Mouse (Mus musculus) forebrain, embryonic 12.5 days (tissue): ENCODE measurements around the gene Parvb. TPM values are rescaled to one million over a fixed set of nuclear protein-coding genes. Genes with fewer than 3 reads are reported as not detected.

ENCODE experiments used
- ATAC-seq: fragments of 200-750 bp; cut with Nextera tagmentation; 2 replicates; pipeline ENCODE4 v1.8.0; 2017; ENCODE audit warnings: moderate TSS enrichment; ENCODE audit not compliant: low FRiP score
- H3K27ac ChIP-seq: fragments of 300-500 bp; sonication (generic); 2 replicates; pipeline ENCODE4 v1.5.1; 2016; ENCODE audit warnings: mild to moderate bottlenecking
- H3K27me3 ChIP-seq: fragments of 300-500 bp; sonication (generic); 2 replicates; pipeline ENCODE4 v1.6.1; 2016; ENCODE audit warnings: mild to moderate bottlenecking
- H3K36me3 ChIP-seq: fragments of 300-500 bp; sonication (generic); replicated peaks from 2 replicates; pipeline ENCODE4 v1.6.1; 2016; ENCODE audit warnings: mild to moderate bottlenecking
- H3K4me1 ChIP-seq: fragments of 300-500 bp; sonication (generic); 2 replicates; pipeline ENCODE4 v1.6.1; 2016
- H3K4me2 ChIP-seq: fragments of 300-500 bp; sonication (generic); 2 replicates; pipeline ENCODE4 v1.6.1; 2016; ENCODE audit warnings: mild to moderate bottlenecking, moderate library complexity
- H3K4me3 ChIP-seq: fragments of 300-500 bp; sonication (generic); replicated peaks from 2 replicates; pipeline ENCODE4 v1.5.1; 2016; ENCODE audit warnings: mild to moderate bottlenecking
- H3K9ac ChIP-seq: fragments of 300-500 bp; sonication (generic); 2 replicates; pipeline ENCODE4 v1.6.1; 2016; ENCODE audit warnings: mild to moderate bottlenecking
- H3K9me3 ChIP-seq: fragments of 300-500 bp; sonication (generic); 2 replicates; pipeline ENCODE4 v1.6.1; 2016
- WGBS: fragments of 180-500 bp; shearing (Covaris S2); methylation state at CpG from one replicate; pipeline ENCODE4 v1.1.7; 2016; 5-methylcytosine and 5-hydroxymethylcytosine counted together
- polyA plus RNA-seq: library from polyadenylated mRNA; unstranded; fragments of >200 nt; fragmentation: Nextera tagmentation; extraction: Ambion mirVana; gene quantifications from 2 replicates; pipeline ENCODE4 v1.2.1, GENCODE M21; 2016

Gene Parvb
- polyA plus RNA-seq, 1 experiment from 2014 or later: 2.4 TPM

GRCm38 (mm10) chr15:84351342-84351741 is 119.5 kb downstream of the Parvb start:
- Histone ChIP-seq H3K4me1 (peaks cover 17% of the 10 kb centered on the region), H3K36me3 (no peaks in the 10 kb centered on the region), H3K9ac (no peak overlapping the region), H3K4me2 (no peak overlapping the region), H3K27me3 (no peaks in the 10 kb centered on the region), H3K27ac (no peak overlapping the region), H3K9me3 (peaks cover 12% of the 10 kb centered on the region; the same call in 1 of the 2 replicates), H3K4me3 (no peak overlapping the region)
- no peak for ATAC-seq
- 91% methylated on average over 7 of the region's 7 CpGs for WGBS

DNA sequence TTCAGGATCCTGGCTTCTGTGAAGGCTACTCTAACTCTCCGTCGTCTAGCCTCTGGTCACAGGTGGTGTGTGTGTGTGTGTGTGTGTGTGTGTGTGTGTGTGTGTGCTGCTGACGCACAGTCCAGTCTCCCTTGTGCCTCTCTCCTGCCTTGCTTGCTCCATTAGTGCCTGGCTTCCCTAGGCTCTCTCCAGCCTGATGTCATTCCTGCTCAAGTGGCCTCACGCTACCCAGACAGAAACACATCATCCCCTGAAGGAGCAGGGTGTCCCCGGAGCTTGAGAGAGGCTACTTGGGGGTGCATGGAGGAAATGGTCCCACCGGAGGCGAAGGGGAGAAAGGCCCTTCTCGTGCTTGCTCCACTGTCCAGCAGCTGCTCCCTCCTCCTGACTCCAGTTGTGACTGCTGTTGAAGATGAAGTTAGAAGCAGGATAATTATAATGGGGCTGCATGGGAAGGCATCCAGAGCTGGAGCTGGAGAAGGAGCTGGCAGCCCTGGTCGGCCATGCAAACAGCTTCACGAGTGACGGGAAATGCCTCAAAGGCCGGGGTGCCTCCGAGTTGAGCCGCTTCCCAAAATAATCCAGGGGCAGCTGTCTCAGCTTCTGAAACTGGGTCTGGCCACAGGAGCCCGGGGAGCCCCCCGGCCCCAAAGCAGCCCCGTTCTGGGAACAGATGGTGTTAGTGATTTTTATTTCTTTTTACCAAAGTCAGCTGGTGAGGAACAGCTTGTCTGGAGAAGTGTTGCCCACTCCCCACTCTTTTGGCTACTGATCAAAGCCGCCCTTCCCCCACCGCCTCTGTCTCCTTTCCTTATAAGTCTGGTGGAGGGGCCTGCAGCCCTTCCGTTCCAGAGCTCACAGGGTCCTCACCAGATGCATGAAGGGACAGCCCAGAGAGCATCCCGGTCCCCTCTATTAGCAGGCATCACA is 120.3 kb downstream of the Parvb start:
- Histone ChIP-seq H3K27me3 (no peaks in the 10 kb centered on the region), H3K4me3 (no peak overlapping the region), H3K4me2 (no peak overlapping the region), H3K4me1 (peaks cover 17% of the 10 kb centered on the region), H3K27ac (peak overlapping the region; percentile 32; the same call in 1 of the 2 replicates), H3K9me3 (peaks cover 12% of the 10 kb centered on the region; the same call in 1 of the 2 replicates), H3K9ac (no peak overlapping the region), H3K36me3 (no peaks in the 10 kb centered on the region)
- 75% methylated on average over 21 of the region's 21 CpGs for WGBS
- ATAC-seq: no peak

DNA sequence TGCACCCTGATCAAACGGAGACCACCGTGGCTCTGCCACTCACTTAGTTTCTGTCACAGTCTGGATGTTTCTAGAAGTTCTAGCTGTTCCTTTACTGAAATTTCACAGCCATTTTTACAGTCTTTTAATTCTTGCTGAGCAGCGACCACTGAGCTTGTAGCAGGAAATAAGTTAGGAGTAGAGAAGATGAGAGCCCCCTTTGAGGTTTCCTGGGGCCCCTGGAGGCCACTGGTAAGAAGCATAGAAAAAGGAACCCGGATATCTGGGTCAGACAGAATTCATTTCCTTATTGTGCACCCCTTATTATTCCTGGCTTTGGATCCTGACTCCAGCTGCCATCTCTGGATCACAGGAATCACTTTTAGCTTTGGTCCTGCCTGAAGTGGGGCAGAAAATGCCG is 123.2 kb downstream of the Parvb start:
- H3K36me3 ChIP-seq: no peaks in the 10 kb centered on the region
- H3K4me1 ChIP-seq: peaks cover 15% of the 10 kb centered on the region
- H3K9ac ChIP-seq: no peak overlapping the region
- H3K27ac ChIP-seq: no peak overlapping the region
- H3K4me3 ChIP-seq: no peak overlapping the region
- H3K27me3 ChIP-seq: 0 out of 2 replicates have a peak, but pooled peaks cover 2% of the 10 kb centered on the region
- WGBS: 85% methylated on average over 5 of the region's 5 CpGs
- no peak overlapping the region for H3K4me2 ChIP-seq
- ATAC-seq: no peak
- no peaks in the 10 kb centered on the region for H3K9me3 ChIP-seq

DNA sequence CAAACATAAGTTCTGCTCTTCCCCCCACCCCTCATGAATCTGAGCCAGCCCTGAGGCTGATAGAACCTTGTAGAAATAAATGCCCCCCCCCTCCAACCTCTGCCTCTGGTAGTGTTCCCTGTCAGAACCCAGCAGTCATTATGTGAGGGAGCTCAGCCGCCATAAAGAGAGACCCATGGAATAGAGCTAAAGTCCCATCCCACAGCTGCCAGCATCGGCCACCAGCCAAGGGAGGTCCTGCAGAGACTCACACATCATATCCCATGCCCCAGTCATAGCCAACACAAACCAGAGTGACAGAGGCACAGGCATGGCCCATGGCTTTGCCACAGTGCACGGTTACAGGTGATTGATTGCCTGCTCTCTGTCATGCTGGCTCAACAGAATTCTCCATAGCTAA is 132.9 kb downstream of the Parvb start:
- no peak overlapping the region for H3K9ac ChIP-seq
- H3K4me3 ChIP-seq: no peak overlapping the region
- 90% methylated on average over 3 of the region's 3 CpGs for WGBS
- no peaks in the 10 kb centered on the region for H3K9me3 ChIP-seq
- peaks cover 19% of the 10 kb centered on the region for H3K4me1 ChIP-seq
- no peak overlapping the region for H3K27ac ChIP-seq
- ATAC-seq: no peak
- H3K4me2 ChIP-seq: no peak overlapping the region
- no peaks in the 10 kb centered on the region for H3K36me3 ChIP-seq
- H3K27me3 ChIP-seq: no peaks in the 10 kb centered on the region

Other genes starting within 250 kb of the Parvb start
- 0.58 and 1.3 TPM in 2 replicates for gene Efcab6, start 166.7 kb upstream of the Parvb start, polyA plus RNA-seq
- 21.7 and 23.3 TPM in 2 replicates for gene Sult4a1, start 126.3 kb upstream of the Parvb start, polyA plus RNA-seq
- not detected in 2 replicates for gene Pnpla5, start 108.9 kb upstream of the Parvb start, polyA plus RNA-seq
- gene Pnpla3, start 64.2 kb upstream of the Parvb start, polyA plus RNA-seq: 2.1 and 3.0 TPM in 2 replicates
- gene Samm50, start 39.8 kb upstream of the Parvb start, polyA plus RNA-seq: 94.9 and 95.9 TPM in 2 replicates
- gene Parvg, start 92.0 kb downstream of the Parvb start, polyA plus RNA-seq: 0.60 and 0.61 TPM in 2 replicates
- 8.7 and 9.2 TPM in 2 replicates for gene Shisal1, start 215.1 kb downstream of the Parvb start, polyA plus RNA-seq